Mouse (Mus musculus) liver, embryonic 14.5 days (tissue): ENCODE measurements at regions not wholly inside any gene's neighbourhood (a gene's known extent, or its start where the extent isn't known, plus 50 kb on each side); places are given as distances from the start of the nearest gene placed in this dataset.

Source experiments
- CTCF ChIP-seq: IDR thresholded peaks from 2 replicates; pipeline ENCODE4 v1.5.1; 2016; ENCODE audit warnings: antibody characterized with exemption, low read depth, control low read depth
- EP300 ChIP-seq: IDR thresholded peaks from 2 replicates; pipeline ENCODE4 v1.6.1; 2016; ENCODE audit warnings: antibody characterized with exemption, low read depth

DNA sequence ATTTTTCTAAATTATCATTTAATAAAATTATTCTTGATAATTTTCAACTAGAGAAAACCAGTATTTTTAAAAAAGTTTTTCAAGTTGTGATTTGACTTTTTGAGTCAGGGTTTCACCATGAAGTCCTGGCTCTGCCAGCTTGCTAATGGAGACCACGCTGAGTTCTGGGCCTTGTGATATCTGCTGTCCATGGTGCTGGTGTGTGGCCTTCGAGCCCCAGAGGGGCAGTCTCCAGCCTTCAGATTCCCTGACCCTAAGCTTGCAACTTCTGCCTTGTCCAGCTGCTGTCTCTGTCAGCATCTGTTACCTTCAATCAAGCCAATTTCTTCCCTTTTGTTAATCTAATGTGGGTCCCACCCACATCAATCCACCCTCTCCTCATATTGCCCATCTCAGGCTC is 165.8 kb upstream of the Cntnap4 start:
- TF ChIP-seq CTCF = no peak
- no peak for TF ChIP-seq EP300
